Mouse (Mus musculus) brain, embryonic 14.5 days (tissue): ENCODE data around the gene Olfr1278.

ENCODE experiments used
- CTCF ChIP-seq: fragments of 200-500 bp; IDR thresholded peaks from 2 replicates; pipeline ENCODE4 v1.5.1; 2012; ENCODE audit warnings: inconsistent platforms, mild to moderate bottlenecking, moderate library complexity, borderline replicate concordance; ENCODE audit not compliant: insufficient read depth, insufficient read length; ENCODE audit errors: extremely low read depth
- POLR2A ChIP-seq: fragments of 200-500 bp; IDR thresholded peaks from 2 replicates; pipeline ENCODE4 v1.6.1; 2012; ENCODE audit warnings: mild to moderate bottlenecking, inconsistent platforms, borderline replicate concordance; ENCODE audit not compliant: poor library complexity, insufficient read depth, insufficient read length, severe bottlenecking; ENCODE audit errors: extremely low read depth

GRCm38 (mm10) chr2:111326220-111326619, 36.3 kb downstream of the Olfr1278 start, which contains the start of gene Olfr1281:
- TF ChIP-seq CTCF: no peak
- TF ChIP-seq POLR2A: no peak
